Mouse (Mus musculus) stomach, embryonic 15.5 days (tissue): ENCODE data around the gene Lrrc55. TPM values are rescaled to one million over a fixed set of nuclear protein-coding genes. Genes with fewer than 3 reads are reported as not detected.

Experiments
- ATAC-seq: fragments of 200-750 bp; cut with Nextera tagmentation; 2 replicates; pipeline ENCODE4 v1.8.0; 2017; ENCODE audit warnings: low read depth, moderate number of reproducible peaks, moderate TSS enrichment; ENCODE audit not compliant: insufficient read depth, low FRiP score
- H3K27ac ChIP-seq: fragments of 300-500 bp; sonication (generic); 2 replicates; pipeline ENCODE4 v1.5.1; 2015; ENCODE audit warnings: mild to moderate bottlenecking, inconsistent platforms
- H3K27me3 ChIP-seq: fragments of 300-500 bp; sonication (generic); replicated peaks from 2 replicates; pipeline ENCODE4 v1.6.1; 2015; ENCODE audit warnings: inconsistent platforms
- H3K36me3 ChIP-seq: fragments of 300-500 bp; sonication (generic); 2 replicates; pipeline ENCODE4 v1.6.1; 2015; ENCODE audit warnings: inconsistent platforms
- H3K4me1 ChIP-seq: fragments of 300-500 bp; sonication (generic); 2 replicates; pipeline ENCODE4 v1.6.1; 2015; ENCODE audit warnings: inconsistent platforms
- H3K4me2 ChIP-seq: fragments of 300-500 bp; sonication (generic); 2 replicates; pipeline ENCODE4 v1.6.1; 2015; ENCODE audit warnings: mild to moderate bottlenecking, inconsistent platforms
- H3K4me3 ChIP-seq: fragments of 300-500 bp; sonication (generic); replicated peaks from 2 replicates; pipeline ENCODE4 v1.5.1; 2015; ENCODE audit warnings: inconsistent platforms
- H3K9ac ChIP-seq: fragments of 300-500 bp; sonication (generic); 2 replicates; pipeline ENCODE4 v1.6.1; 2015; ENCODE audit warnings: inconsistent platforms
- H3K9me3 ChIP-seq: fragments of 300-500 bp; sonication (generic); 2 replicates; pipeline ENCODE4 v1.6.1; 2016; ENCODE audit warnings: inconsistent platforms
- WGBS: fragments of 180-500 bp; shearing (Covaris S2); methylation state at CpG from one replicate; pipeline ENCODE4 v1.1.7; 2015; 5-methylcytosine and 5-hydroxymethylcytosine counted together
- polyA plus RNA-seq: library from polyadenylated mRNA; unstranded; fragments of >200 nt; fragmentation: Nextera tagmentation; extraction: Ambion mirVana; gene quantifications from 2 replicates; pipeline ENCODE4 v1.2.1, GENCODE M21; 2015

Lrrc55 gene
- polyA plus RNA-seq, 1 experiment from 2014 or later, result 2.8 TPM

DNA sequence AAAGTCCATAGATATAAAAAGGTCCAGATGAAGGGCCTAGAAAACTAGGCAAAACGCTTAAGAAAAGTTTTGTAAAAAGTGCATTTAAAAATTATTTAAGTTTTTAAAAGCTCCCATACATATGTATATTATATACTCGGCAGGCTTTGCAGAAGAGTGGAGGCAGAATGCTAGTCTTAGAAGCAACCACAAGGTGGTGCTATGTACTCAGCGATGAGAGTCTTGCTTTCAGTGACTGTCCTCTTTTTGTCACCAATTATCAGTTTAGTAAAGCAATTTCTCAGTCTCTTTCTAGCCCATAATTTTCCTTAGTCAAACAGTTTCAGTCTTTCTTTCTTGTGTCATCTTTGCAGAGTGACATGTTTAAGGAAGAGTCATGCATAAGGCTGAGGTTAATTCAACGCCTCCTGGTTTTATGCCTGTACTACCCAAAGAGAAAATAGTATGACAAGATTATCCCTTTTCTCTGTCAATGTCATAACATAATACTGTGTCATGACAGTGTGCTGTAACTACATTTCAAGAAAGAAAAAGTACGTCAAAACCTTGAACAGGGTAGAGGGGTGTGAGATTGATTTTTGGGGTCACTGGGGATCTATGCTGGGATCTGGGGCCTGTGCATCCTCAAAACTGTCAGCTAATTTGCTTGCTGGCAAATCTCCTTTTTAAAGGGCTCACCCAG is 73.7 kb downstream of the Lrrc55 start:
- H3K27ac ChIP-seq, result no peak overlapping the region
- no peak for ATAC-seq
- no peak overlapping the region for H3K4me2 ChIP-seq
- H3K27me3 ChIP-seq, result no peaks in the 10 kb centered on the region
- no peaks in the 10 kb centered on the region for H3K9me3 ChIP-seq
- no peaks in the 10 kb centered on the region for H3K4me1 ChIP-seq
- H3K36me3 ChIP-seq, result no peaks in the 10 kb centered on the region
- no peak overlapping the region for H3K9ac ChIP-seq
- WGBS, result 27% methylated on average over 5 of the region's 5 CpGs
- no peak overlapping the region for H3K4me3 ChIP-seq

Other genes with a start within 250 kb of the Lrrc55 start
- gene Prg2, start 216.7 kb downstream of the Lrrc55 start, polyA plus RNA-seq, result 1.8 and 4.0 TPM in 2 replicates
- 0.51 TPM in 1 of 2 replicates, not detected in the other for gene Prg3, start 209.0 kb downstream of the Lrrc55 start, polyA plus RNA-seq
- gene Ssrp1, start 160.0 kb downstream of the Lrrc55 start, polyA plus RNA-seq, result 242 and 244 TPM in 2 replicates
- gene P2rx3, start 159.7 kb downstream of the Lrrc55 start, polyA plus RNA-seq, result 1.4 and 1.6 TPM in 2 replicates
- 38.6 and 48.4 TPM in 2 replicates for gene Tnks1bp1, start 149.2 kb downstream of the Lrrc55 start, polyA plus RNA-seq
- gene Aplnr, start 61.0 kb downstream of the Lrrc55 start, polyA plus RNA-seq, result 65.3 and 72.1 TPM in 2 replicates
- not detected in 2 replicates for gene Olfr987, start 142.1 kb upstream of the Lrrc55 start, polyA plus RNA-seq
- gene Olfr988, start 166.0 kb upstream of the Lrrc55 start, polyA plus RNA-seq, result not detected in 2 replicates
- not detected in 2 replicates for gene Olfr992, start 212.3 kb upstream of the Lrrc55 start, polyA plus RNA-seq
- not detected in 2 replicates for gene Olfr993, start 217.7 kb upstream of the Lrrc55 start, polyA plus RNA-seq
- not detected in 2 replicates for gene Olfr994, start 239.3 kb upstream of the Lrrc55 start, polyA plus RNA-seq
- gene Olfr995, start 246.4 kb upstream of the Lrrc55 start, polyA plus RNA-seq, result not detected in 2 replicates